ENCODE assay signal across 7 mouse cellular contexts in the genomic region with DNA sequence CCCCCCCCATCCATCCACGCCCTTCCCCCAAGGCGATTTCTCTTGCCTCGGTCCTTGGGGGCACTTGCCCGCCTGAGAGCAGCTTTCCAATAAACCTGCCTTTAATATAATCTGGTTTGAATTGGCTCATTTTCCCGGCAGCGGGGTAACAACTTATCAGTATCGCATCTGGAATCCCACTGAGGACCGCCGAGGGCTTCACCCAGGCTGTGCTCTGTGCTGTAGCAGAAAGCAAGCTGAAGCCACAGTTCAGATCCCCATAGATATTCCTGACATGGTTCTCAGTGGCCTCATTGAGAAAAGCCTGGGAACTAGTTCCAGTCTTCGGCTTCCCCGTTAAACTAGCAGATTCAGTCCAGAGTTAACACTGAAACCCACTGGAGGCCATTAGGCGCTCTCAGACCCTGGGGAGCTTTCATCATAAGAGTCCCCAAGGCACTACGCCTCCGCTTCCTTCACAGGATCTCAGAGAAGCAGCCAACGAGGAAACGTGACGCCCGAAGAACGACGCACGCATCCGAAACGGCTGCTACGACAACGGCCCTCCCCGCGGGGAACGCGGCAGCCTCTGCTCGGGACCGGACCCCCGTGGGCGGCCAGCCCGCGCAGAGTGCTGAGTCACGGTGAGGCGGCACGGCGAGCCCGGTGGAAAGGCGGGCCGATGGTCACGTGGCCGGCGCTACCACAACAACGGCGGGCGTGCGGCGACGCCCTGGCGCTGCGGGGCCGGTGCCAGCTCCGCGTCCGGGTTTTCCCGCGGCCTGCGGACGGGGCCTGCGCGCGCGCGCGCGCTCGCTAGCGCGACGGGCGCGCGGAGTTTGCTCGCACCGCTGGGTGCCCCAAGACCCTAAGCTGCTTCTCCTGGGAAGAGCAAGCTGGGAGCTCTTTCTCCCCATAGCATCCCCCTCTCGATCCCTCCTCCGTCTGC. TPM values are rescaled to one million over a fixed set of nuclear protein-coding genes. Genes with fewer than 3 reads are reported as not detected.
DNase-seq lines count a peak whose midpoint lies in the region; ATAC-seq lines count a peak whose summit lies in the region.

No protein-coding gene starts in this region.

- no peaks in the 10 kb centered on the region for H3K9me3 ChIP-seq in embryonic facial prominence, embryonic 10.5 days
- H3K9me3 ChIP-seq in limb, embryonic 10.5 days (replicated peaks), result no peaks in the 10 kb centered on the region
- H3K9me3 ChIP-seq in midbrain, embryonic 12.5 days, result no peaks in the 10 kb centered on the region

- peak overlapping the region; percentile 68 for H3K9ac ChIP-seq in midbrain, embryonic 12.5 days (replicated peaks)

- H3K4me2 ChIP-seq in midbrain, embryonic 12.5 days (replicated peaks), result peak overlapping the region; percentile 76

- ATAC-seq in granulocyte monocyte progenitor cell, adult 5-6 weeks (replicated peaks; ENCODE audit: poor library complexity, severe bottlenecking), result peak; percentile 81
- peak; percentile 87 for ATAC-seq in midbrain, embryonic 12.5 days (ENCODE audit: low FRiP score, low read depth)

- no peaks in the 10 kb centered on the region for H3K36me3 ChIP-seq in embryonic facial prominence, embryonic 10.5 days (replicated peaks)
- no peaks in the 10 kb centered on the region for H3K36me3 ChIP-seq in limb, embryonic 10.5 days
- H3K36me3 ChIP-seq in midbrain, embryonic 12.5 days, result no peaks in the 10 kb centered on the region

- H3K4me1 ChIP-seq in embryonic facial prominence, embryonic 10.5 days, result peaks cover 18% of the 10 kb centered on the region
- H3K4me1 ChIP-seq in limb, embryonic 10.5 days, result peaks cover 15% of the 10 kb centered on the region
- H3K4me1 ChIP-seq in midbrain, embryonic 12.5 days, result peaks cover 15% of the 10 kb centered on the region; the same call in 1 of the 2 replicates

- WGBS in embryonic facial prominence, embryonic 10.5 days, result under 1% methylated on average over 79 of the region's 79 CpGs
- WGBS in limb, embryonic 10.5 days, result under 1% methylated on average over 79 of the region's 79 CpGs
- WGBS in midbrain, embryonic 12.5 days, result under 1% methylated on average over 79 of the region's 79 CpGs

- peak; percentile 97 for DNase-seq in adrenal gland, postnatal 14 days
- DNase-seq in embryonic facial prominence, embryonic 10.5 days (ENCODE audit: low spot score), result peak; percentile 92
- DNase-seq in kidney, adult 11 months, result peak; percentile 94
- peak; percentile 93 for DNase-seq in limb, embryonic 10.5 days (ENCODE audit: low spot score)
- DNase-seq in skeletal muscle tissue, adult 2 months (ENCODE audit: low read depth, low spot score), result peak; percentile 89

- peak overlapping the region; percentile 91 for H3K27ac ChIP-seq in embryonic facial prominence, embryonic 10.5 days (replicated peaks)
- H3K27ac ChIP-seq in limb, embryonic 10.5 days, result peak overlapping the region; percentile 93
- peak overlapping the region; percentile 83 for H3K27ac ChIP-seq in midbrain, embryonic 12.5 days (replicated peaks)

- 0 out of 2 replicates have a peak, but pooled peaks cover 5% of the 10 kb centered on the region for H3K27me3 ChIP-seq in embryonic facial prominence, embryonic 10.5 days (replicated peaks; ENCODE audit: low read depth, poor library complexity, severe bottlenecking)
- H3K27me3 ChIP-seq in limb, embryonic 10.5 days (ENCODE audit: low read depth, poor library complexity, severe bottlenecking), result no peaks in the 10 kb centered on the region
- H3K27me3 ChIP-seq in midbrain, embryonic 12.5 days, result peaks cover 9% of the 10 kb centered on the region

- H3K4me3 ChIP-seq in embryonic facial prominence, embryonic 10.5 days, result peak overlapping the region; percentile 73
- peak overlapping the region; percentile 70 for H3K4me3 ChIP-seq in limb, embryonic 10.5 days
- H3K4me3 ChIP-seq in midbrain, embryonic 12.5 days, result peak overlapping the region; percentile 61

RNA-seq across cellular contexts. Expression of a gene that starts 3.9 kb away (rescaled TPM):
- 39.5 and 45.1 TPM in 2 replicates for total RNA-seq in adrenal gland, postnatal 14 days (2021)
- 14.5 and 17.5 TPM in 2 replicates for polyA plus RNA-seq in embryonic facial prominence, embryonic 10.5 days (2016; fragmentation: Nextera tagmentation; extraction: Ambion mirVana)
- total RNA-seq in granulocyte monocyte progenitor cell, adult 5-6 weeks (2014; fragmentation: Nextera tagmentation), result 44.6 and 47.5 TPM in 2 replicates
- 52.3 and 56.8 TPM in 2 replicates for total RNA-seq in granulocyte monocyte progenitor cell, adult 5-6 weeks (2017)
- polyA plus RNA-seq in limb, embryonic 10.5 days (2016; fragmentation: Nextera tagmentation; extraction: Ambion mirVana), result 12.6 and 12.9 TPM in 2 replicates
- polyA plus RNA-seq in midbrain, embryonic 12.5 days (2016; fragmentation: Nextera tagmentation; extraction: Ambion mirVana), result 19.3 and 23.0 TPM in 2 replicates

Comparison
In these comparisons a context has a peak if more than half of its experiments do, and no peak if none do; other contexts are left out.
1. Peak in every context shown above with its lines: DNase-seq, ATAC-seq, H3K4me3 ChIP-seq and H3K27ac ChIP-seq.